Mouse (Mus musculus): ENCODE data around the gene Emc10.
A peak's percentile ranks its signal among the peaks of the same experiment; 100 is the strongest.

The Emc10 gene

DNA sequence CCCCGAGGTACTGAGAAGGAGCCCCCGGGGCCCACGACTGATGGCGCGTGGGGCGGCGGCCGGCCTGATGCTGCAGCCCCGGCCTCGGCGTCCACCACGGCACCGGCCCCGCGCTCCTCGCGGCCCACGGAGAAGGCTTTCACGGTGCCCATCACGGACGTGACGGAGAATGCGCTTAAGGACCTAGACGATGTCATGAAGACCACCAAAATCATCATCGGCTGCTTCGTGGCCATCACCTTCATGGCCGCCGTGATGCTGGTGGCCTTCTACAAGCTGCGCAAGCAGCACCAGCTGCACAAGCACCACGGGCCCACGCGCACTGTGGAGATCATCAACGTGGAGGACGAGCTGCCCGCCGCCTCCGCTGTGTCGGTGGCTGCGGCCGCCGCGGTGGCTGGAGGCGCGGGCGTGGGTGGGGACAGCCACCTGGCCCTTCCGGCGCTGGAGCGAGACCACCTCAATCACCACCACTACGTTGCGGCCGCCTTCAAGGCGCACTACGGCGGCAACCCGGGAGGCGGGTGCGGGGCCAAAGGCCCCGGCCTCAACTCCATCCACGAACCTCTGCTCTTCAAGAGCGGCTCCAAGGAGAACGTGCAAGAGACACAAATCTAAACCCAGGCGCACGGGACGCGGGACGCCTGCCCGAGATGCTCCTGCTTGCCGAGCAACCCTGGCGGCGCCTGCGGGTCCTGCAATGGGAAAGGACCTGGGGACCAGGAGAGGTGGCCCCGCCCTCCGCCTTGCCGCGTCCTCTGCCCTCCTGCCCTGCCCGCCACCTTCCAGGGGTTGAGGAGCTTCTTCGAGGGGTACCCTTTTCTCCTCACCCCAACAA is 33.9 kb downstream of the Emc10 start:
- DNase-seq, result peak; percentile 43

DNA sequence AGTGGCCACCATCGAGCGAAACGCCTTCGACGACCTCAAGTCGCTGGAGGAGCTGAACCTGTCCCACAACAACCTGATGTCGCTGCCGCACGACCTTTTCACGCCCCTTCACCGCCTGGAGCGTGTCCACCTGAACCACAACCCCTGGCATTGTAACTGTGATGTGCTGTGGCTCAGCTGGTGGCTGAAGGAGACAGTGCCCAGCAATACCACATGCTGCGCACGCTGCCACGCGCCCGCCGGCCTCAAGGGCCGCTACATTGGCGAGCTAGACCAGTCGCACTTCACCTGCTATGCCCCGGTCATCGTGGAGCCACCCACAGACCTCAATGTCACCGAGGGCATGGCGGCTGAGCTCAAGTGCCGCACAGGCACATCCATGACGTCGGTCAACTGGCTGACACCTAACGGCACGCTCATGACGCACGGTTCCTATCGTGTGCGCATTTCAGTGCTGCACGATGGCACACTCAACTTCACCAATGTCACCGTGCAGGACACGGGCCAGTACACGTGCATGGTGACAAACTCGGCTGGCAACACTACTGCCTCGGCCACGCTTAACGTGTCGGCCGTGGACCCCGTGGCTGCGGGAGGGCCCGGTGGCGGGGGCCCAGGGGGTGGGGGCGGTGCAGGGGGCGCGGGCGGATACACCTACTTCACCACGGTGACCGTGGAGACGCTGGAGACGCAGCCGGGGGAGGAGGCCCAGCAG is 34.7 kb downstream of the Emc10 start:
- DNase-seq, result no peak

DNA sequence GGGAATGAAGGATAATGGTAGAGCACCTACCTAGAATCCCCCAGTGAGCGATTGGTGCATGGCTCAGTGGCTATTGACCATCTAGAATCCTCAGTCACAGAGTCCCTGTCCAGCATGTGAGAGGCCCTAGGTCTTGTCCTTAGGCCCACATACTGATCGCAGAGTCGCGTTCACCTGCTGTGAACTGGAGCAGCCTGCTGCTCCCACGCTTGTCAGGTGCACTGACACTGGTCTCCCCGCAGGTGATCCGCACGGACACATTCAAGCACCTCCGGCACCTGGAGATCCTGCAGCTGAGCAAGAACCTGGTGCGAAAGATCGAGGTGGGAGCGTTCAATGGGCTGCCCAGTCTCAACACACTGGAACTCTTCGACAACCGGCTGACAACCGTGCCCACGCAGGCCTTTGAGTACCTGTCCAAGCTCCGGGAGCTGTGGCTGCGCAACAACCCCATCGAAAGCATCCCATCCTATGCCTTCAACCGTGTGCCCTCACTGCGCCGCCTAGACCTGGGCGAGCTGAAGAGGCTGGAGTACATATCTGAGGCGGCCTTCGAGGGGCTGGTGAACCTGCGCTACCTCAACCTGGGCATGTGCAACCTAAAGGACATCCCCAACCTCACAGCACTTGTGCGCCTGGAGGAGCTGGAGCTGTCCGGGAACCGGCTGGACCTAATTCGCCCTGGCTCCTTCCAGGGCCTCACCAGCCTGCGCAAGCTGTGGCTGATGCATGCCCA is 35.4 kb downstream of the Emc10 start:
- DNase-seq, result no peak

DNA sequence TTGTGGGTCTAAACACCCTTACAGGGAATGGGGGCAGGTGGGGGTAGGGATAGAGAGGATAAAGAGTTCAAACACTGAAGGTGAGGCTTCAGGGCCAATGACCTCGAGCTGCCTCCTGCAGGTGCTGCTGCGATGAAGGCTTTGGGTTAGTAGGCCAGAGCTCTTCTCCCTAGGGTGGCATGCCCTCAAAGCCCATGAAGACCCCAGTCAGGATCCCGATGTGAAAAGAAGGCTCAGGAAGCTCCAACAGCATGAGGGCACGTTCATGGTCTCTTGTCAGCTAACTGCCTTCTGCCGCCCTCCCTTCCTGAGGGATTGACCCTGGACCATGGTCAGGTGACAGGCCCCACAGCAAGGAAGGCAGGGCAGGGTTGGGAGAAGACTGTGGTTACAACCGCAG is 36.3 kb downstream of the Emc10 start:
- no peak for DNase-seq

- no peak for DNase-seq
Measured at GRCm38 (mm10) chr7:44456302-44456701, 40.0 kb downstream of the Emc10 start.

- peak; percentile 37 for DNase-seq
Measured at GRCm38 (mm10) chr7:44453256-44453655, 43.1 kb downstream of the Emc10 start.

DNA sequence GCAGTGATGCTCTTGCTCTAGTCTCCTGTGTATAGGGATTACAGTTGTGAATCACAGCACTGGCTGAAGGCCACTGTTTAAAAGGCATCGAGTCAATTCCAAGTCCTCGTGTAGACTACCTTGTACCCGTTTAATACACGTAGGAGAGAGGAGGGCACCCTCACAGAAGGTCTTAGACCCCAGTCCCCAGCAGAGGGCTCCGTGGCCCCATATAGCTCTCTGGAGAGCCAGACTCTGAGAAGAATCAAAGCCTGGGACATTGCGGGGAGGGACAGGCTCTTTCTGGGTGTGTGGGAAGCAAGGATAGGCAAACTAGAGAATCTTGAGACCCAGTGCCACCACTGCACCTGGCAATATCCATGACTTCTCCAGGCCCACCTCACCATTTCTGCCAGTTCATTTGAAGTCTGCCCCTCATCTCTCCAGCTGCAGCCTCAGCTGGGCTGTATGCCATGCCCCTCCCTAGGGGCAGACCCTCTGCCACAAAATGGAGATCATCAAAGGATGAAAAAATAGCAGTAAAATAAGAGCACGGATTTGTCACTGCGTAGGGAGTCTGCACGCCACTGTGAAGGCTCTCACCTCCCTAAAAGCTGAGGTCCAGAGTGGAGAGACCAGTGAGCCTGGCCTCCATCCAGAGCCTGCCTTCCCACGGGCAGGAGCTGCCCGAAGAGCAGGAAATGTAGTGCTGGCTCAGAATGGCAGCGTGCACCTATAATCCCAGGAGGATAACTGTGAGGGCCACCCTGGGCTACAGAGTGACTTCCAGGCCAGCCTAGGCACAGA is 50.1 kb downstream of the Emc10 start:
- DNase-seq, result no peak

DNA sequence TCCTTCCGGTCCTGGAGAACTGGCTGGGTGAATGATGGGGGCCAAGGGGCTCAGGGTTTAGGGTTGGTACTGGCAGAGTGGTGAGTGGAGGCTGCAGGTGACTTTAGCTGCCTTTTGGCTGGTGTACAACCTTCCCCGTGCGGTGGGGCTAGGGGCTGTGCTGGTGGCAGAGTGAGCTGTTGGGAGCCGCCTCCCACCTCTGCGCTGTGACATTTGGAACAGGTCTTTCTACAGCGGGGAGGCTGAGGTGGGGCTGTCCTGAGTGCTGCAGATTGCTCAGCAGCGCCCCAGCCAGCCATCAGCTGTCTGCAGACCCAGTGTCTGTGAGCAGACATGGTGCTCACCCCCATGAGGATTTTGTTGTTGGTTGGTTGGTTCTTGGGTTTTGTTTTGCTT is 50.8 kb downstream of the Emc10 start:
- no peak for DNase-seq

GRCm38 (mm10) chr7:44444886-44445527 is 51.3 kb downstream of the Emc10 start:
- no peak for DNase-seq

DNA sequence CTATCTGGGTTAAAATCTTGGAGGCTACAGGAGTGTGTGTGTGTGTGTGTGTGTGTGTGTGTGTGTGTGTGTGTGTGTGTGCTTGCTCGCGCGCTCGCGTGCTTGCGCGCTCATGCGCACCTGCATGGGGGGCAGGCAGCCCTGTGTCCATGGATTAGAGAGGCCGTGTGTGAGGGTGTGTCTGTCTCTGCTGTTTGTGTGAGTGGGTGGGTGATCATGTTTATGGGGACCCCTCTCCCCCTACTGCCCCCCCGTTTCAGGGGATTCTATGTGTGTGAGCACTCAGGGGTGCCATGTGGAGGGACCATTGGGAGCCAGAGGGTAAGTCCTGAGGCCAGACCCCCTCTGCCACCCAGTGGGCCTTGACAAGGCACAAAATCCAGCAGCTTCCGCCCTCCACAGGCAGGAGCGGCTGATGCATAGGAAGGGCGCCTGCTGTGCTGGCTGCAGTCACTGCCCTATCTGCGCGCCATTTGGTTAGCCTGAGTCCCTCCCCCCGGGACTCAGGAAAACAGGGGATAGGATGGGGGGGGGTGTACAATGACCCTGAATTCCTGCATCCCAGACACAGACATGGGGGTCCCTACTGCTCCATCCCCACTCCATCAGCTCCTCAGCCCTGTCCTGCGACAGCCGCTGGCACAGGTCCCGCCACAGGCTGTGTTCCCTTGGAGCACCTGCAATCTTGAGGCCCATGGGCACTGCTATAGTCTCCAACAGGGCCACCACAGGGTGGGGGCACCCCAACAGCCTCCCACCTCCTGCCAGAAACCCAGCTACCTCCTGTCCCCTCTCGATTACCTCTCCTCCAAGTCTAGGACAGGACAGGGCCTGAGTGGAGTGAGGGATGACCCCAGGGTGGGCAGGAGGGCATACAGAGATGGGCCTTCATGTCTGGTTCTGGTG is 52.8 kb downstream of the Emc10 start:
- DNase-seq, result no peak

- DNase-seq, result no peak
Measured at GRCm38 (mm10) chr7:44442407-44442821, 53.9 kb downstream of the Emc10 start.

DNA sequence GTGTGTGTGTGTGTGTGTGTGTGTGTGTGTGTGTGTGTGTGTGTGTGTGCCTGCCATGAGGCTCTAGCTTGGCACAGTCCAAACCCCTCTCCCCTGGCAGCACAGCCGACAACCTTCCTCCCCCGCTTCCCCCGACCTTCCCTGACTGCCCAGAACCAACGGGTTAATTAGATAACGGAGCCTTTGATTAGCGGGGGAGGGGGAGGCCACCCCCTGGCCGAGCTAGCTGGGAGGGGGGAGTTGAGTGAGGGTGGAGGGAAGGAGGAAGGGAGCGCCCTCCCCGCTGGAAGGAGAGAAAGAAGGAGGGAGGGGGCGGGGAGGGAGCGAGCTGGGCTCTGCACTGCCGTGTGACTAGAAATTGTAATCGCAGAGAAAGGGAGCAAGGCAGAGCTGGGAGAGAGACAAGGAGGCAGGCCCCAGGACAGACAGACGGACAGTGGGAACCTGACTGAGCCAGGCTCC is 54.6 kb downstream of the Emc10 start:
- DNase-seq, result peak; percentile 16

GRCm38 (mm10) chr7:44441180-44441579 is 55.1 kb downstream of the Emc10 start:
- no peak for DNase-seq

GRCm38 (mm10) chr7:44440479-44440878 is 55.9 kb downstream of the Emc10 start:
- DNase-seq, result no peak

Data from lung, postnatal 10 days (tissue).